Mouse (Mus musculus): ENCODE results near the gene Zscan20. TPM values are rescaled to one million over a fixed set of nuclear protein-coding genes. Genes with fewer than 3 reads are reported as not detected.

The Zscan20 gene
- total RNA-seq, 2 experiments from 2014 or later, result 4.4 to 4.7 TPM

Other genes with a start within 250 kb of the Zscan20 start
- under 1 TPM in 1 of 2 experiments, not detected in 1; 0.76 TPM for gene Tlr12, start 8.5 kb upstream of the Zscan20 start, total RNA-seq (2021)
- gene Phc2, start 44.6 kb upstream of the Zscan20 start, total RNA-seq (2021), result 10 to 100 TPM; 51.0 to 55.5 TPM
- under 1 TPM; 0.20 to 0.33 TPM for gene A3galt2, start 145.3 kb upstream of the Zscan20 start, total RNA-seq (2021)
- 10 to 100 TPM; 16.3 to 17.7 TPM for gene Zfp362, start 195.9 kb upstream of the Zscan20 start, total RNA-seq (2021)